Mouse (Mus musculus): ENCODE data around the gene Zfp36l1. TPM values are rescaled to one million over a fixed set of nuclear protein-coding genes. Genes with fewer than 3 reads are reported as not detected.
A peak's percentile ranks its signal among the peaks of the same experiment; 100 is the strongest.

Zfp36l1 gene
- polyA plus RNA-seq, 1 experiment, result 219 TPM

DNA sequence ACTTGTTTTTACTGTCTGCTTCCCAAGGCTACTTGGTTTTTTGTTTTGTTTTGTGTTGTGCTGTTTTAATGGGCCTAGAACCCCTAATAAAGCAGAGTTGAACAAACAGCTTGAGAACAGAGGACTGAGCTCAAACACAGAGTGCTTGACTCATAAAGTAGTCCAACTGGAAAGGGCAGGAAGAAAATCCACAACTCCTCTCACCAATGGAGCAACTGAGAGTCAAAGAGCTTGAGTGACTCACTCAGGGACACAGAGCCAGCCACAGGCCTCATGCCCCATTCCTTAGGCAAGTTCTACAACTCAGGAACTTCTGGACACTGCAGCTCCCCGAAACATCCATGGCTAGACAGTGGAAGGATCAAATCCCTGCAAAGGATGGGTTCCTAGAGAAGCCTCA is 14.0 kb downstream of the Zfp36l1 start:
- TF ChIP-seq FLI1 (IDR thresholded peaks at IDR 0.05; ENCODE audit: low read length) (no peak), GATA1 (IDR thresholded peaks at IDR 0.05; ENCODE audit: borderline replicate concordance, low read length) (no peak)
- no peaks in the 10 kb centered on the region for H3K9me3 ChIP-seq

DNA sequence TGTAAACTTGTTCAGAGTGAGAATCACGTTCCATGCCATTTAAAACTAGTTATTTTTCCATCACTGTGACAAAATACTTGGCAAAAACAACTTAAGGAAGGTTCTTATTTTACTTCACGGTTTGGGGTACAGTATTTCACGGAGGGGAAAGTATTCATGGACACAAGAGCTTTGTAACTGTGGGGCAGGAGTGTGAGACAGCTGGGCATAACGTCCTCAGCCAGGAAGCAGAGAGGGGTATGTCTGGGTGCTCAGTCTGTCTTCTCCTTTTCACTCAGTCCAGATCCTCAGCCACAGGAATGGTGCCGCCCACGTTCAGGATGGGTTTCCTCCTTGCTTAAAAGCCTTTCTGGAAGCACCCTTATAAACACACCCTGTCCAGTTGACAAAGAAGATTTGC is 16.1 kb downstream of the Zfp36l1 start:
- Histone ChIP-seq H3K27me3 (replicated peaks) (peaks cover 13% of the 10 kb centered on the region), H3K4me3 (replicated peaks) (no peak overlapping the region)
- no peak for TF ChIP-seq FLI1 (IDR thresholded peaks at IDR 0.05; ENCODE audit: low read length)
- TF ChIP-seq GATA1 (IDR thresholded peaks at IDR 0.05; ENCODE audit: borderline replicate concordance, low read length), result no peak

More for the DNA sequence above, 14.0 kb downstream of the Zfp36l1 start:
- H3K4me1 ChIP-seq, result peaks cover 25% of the 10 kb centered on the region
- H3K27me3 ChIP-seq (replicated peaks), result peaks cover 10% of the 10 kb centered on the region
- H3K4me3 ChIP-seq (replicated peaks), result no peak overlapping the region
- no peaks in the 10 kb centered on the region for H3K36me3 ChIP-seq (replicated peaks; ENCODE audit: low read length)

DNA sequence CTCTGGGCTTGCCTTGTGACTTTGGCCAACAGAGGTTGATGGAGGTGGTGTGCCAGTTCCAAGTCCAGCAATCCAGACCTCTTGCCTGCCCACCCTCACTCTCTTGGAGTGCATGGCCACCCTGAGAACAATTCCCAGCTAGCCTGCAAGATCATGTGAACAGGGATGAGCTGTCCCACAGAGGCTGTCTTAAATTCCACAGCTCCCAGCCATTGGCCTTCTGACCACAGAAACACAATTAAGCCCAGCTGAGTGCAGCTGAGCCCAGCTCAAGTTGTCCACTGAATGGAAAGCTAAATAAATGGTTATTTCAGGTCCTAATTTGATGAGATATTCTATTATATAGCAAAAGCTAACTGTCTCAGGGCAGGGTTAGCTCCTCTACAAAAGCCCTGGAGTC is 20.0 kb downstream of the Zfp36l1 start:
- Histone ChIP-seq H3K4me1 (peaks cover 57% of the 10 kb centered on the region), H3K4me3 (replicated peaks) (no peak overlapping the region), H3K27me3 (replicated peaks) (peaks cover 11% of the 10 kb centered on the region), H3K9me3 (no peaks in the 10 kb centered on the region), H3K36me3 (replicated peaks; ENCODE audit: low read length) (no peaks in the 10 kb centered on the region)
- TF ChIP-seq GATA1 (IDR thresholded peaks at IDR 0.05; ENCODE audit: borderline replicate concordance, low read length) (no peak), FLI1 (IDR thresholded peaks at IDR 0.05; ENCODE audit: low read length) (no peak)

More for the DNA sequence above, 16.1 kb downstream of the Zfp36l1 start:
- Histone ChIP-seq H3K9me3 (no peaks in the 10 kb centered on the region), H3K4me1 (peaks cover 34% of the 10 kb centered on the region), H3K36me3 (replicated peaks; ENCODE audit: low read length) (no peaks in the 10 kb centered on the region)

DNA sequence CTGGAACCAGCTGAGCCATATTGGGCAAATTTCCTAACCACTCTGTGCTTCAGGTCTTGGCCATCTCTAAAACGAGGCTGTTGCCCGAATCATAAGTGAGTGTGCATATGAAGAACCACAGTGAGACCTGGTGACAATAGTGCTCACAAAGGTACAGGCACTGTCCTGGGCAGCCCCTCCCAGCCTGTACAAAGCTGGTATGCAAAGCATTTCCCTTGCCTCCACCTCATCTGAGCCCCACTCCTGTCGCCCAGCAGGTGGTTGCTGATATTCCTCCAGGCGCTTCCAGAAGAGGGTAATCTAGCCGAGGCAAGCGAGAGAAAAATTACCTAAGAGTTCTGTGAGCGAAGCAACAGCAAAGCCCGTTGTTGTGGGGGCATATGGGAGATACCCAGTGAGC is 21.7 kb downstream of the Zfp36l1 start:
- no peak for TF ChIP-seq GATA1 (IDR thresholded peaks at IDR 0.05; ENCODE audit: borderline replicate concordance, low read length)
- TF ChIP-seq FLI1 (IDR thresholded peaks at IDR 0.05; ENCODE audit: low read length), result no peak
- no peak overlapping the region for H3K4me3 ChIP-seq (replicated peaks)
- 0 out of 2 replicates have a peak, but pooled peaks cover 5% of the 10 kb centered on the region for H3K9me3 ChIP-seq
- peaks cover 51% of the 10 kb centered on the region for H3K4me1 ChIP-seq
- peaks cover 5% of the 10 kb centered on the region for H3K36me3 ChIP-seq (replicated peaks; ENCODE audit: low read length)
- peaks cover 11% of the 10 kb centered on the region for H3K27me3 ChIP-seq (replicated peaks)

DNA sequence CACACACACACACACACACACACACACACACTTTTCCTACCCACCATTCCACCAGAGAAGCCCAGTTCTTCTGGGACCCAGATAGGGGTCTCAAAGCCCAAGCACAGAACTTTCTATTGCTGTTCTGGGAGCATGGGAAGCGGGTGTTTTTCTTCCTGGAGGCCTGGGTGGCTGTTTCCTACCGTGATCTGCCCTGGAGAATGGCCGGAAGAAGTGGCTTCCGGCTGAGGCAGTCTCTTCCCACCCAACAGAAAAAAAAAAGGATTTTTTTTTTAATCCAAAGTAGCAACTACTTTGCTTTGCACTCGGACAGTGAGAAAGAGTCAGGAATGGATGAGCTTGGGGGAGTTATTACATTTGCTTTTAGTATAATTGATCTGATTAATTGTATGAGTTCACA is 22.3 kb downstream of the Zfp36l1 start:
- H3K9me3 ChIP-seq, result 0 out of 2 replicates have a peak, but pooled peaks cover 5% of the 10 kb centered on the region
- H3K27me3 ChIP-seq (replicated peaks), result peaks cover 11% of the 10 kb centered on the region
- H3K4me3 ChIP-seq (replicated peaks), result no peak overlapping the region
- peaks cover 5% of the 10 kb centered on the region for H3K36me3 ChIP-seq (replicated peaks; ENCODE audit: low read length)
- H3K4me1 ChIP-seq, result peaks cover 54% of the 10 kb centered on the region
- TF ChIP-seq FLI1 (IDR thresholded peaks at IDR 0.05; ENCODE audit: low read length), result no peak
- TF ChIP-seq GATA1 (IDR thresholded peaks at IDR 0.05; ENCODE audit: borderline replicate concordance, low read length), result no peak

DNA sequence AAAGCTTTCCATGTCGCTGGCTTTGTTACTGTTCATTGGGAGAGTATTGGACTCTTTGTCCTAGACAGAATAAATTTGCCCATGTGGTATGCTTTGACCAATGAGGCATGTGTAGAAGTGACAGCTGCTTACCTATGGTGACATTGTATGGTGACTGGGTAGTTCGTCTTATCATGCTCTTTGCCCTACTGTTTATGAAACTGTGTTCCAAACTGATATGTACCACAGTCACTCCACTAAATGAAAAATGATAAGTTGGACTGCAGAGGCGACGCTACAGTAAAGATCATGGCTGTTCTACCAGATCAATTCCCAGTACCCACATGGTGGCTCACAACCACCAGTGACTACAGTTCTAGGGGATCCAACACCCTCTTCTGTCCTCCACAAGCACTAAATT is 24.7 kb downstream of the Zfp36l1 start:
- Histone ChIP-seq H3K4me1 (peaks cover 70% of the 10 kb centered on the region), H3K4me3 (replicated peaks) (no peak overlapping the region), H3K27me3 (replicated peaks) (peaks cover 3% of the 10 kb centered on the region), H3K36me3 (replicated peaks; ENCODE audit: low read length) (peaks cover 5% of the 10 kb centered on the region), H3K9me3 (0 out of 2 replicates have a peak, but pooled peaks cover 5% of the 10 kb centered on the region)
- TF ChIP-seq FLI1 (IDR thresholded peaks at IDR 0.05; ENCODE audit: low read length) (no peak), GATA1 (IDR thresholded peaks at IDR 0.05; ENCODE audit: borderline replicate concordance, low read length) (no peak)

DNA sequence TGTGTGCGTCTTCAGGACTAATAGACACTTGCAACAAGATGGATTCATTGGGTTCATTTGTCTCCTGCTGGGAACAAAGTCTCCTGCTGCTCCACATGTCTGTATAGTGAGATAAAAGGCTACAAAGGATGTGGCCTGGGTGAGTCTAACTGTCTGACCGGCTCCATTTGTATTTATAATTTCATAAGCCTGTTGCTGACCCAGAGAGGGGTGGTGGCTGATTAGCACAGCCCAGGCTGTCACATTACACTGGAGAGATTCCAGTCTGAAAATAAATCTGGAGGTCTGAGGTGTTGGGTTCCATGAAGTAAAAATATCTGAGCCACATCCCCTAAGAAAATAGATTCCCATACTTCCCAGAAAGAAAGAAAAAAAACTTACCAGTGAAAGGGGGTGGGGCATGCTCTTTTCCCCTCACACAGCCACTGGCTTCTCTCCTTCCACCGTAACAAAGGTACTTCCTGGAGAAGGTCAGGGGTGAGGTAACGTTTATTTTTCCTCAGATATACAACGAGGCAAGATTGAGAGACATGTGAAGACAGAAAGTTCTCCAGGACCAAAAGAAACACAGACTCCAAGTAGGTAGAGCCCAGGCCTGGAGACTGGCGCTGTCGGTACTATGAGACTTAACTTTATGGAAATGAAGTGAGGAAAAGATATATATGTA is 28.2 kb downstream of the Zfp36l1 start:
- H3K9me3 ChIP-seq, result 0 out of 2 replicates have a peak, but pooled peaks cover 5% of the 10 kb centered on the region
- peak overlapping the region; percentile 86 for H3K4me3 ChIP-seq (replicated peaks)
- peaks cover 74% of the 10 kb centered on the region for H3K4me1 ChIP-seq
- peaks cover 5% of the 10 kb centered on the region for H3K36me3 ChIP-seq (replicated peaks; ENCODE audit: low read length)
- no peak for TF ChIP-seq GATA1 (IDR thresholded peaks at IDR 0.05; ENCODE audit: borderline replicate concordance, low read length)
- no peak for TF ChIP-seq FLI1 (IDR thresholded peaks at IDR 0.05; ENCODE audit: low read length)
- no peaks in the 10 kb centered on the region for H3K27me3 ChIP-seq (replicated peaks)

DNA sequence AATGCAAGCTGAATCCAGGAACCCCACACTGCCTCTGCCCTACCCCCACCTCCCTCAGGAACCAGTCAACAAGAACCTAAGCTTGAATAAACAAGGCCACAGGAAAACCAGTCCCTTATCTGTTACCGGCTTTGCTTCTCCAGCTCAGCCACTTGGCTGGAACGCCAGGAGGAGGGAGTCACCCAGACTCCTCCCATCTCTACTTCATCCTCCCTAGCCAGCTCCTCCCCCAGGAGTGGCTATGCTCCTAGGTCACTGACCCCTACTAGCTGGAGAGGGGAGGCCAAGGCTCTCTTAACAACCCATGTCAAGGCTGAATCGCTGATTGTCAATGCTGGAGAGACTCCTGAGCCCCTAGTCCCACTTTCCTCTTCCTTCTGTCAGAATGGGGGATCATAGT is 28.9 kb downstream of the Zfp36l1 start:
- Histone ChIP-seq H3K9me3 (0 out of 2 replicates have a peak, but pooled peaks cover 5% of the 10 kb centered on the region), H3K4me1 (peaks cover 77% of the 10 kb centered on the region), H3K36me3 (replicated peaks; ENCODE audit: low read length) (peaks cover 5% of the 10 kb centered on the region), H3K27me3 (replicated peaks) (no peaks in the 10 kb centered on the region), H3K4me3 (replicated peaks) (peak overlapping the region; percentile 86)
- TF ChIP-seq FLI1 (IDR thresholded peaks at IDR 0.05; ENCODE audit: low read length) (no peak), GATA1 (IDR thresholded peaks at IDR 0.05; ENCODE audit: borderline replicate concordance, low read length) (peak; percentile 78; the same call in 2 of the 3 replicates)

DNA sequence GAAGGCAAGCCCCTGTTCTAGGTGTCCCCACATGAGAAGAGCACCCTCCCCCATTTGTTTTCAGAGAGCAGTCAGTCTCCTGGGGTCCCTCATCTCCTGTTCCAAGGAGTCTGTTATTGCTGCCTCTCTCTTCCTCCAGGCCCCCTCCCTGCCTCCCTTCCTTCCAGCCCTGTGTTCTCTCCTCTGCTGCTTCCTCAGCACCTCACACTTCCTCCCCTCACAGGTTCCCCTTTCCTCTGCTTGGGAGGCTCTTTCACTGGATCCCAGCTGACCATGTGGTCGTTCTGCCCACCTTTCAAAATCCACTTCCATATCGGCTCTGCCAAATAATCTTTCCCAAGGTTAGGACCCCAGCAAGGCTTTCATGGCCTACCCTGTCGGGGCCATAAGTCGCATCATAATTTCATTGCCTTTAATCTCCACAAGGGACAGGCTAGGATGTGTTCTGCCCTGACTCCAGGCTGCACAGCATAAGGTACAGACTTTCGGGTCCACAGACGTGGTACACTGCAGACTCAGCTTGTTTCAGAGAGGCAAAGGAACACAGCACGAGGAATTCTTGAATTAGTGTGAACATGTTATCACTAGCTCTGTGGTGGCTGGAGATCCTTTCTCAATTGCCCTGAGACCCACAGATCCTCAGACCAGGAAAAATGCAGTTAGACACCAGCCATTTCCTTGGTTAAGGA is 29.5 kb downstream of the Zfp36l1 start:
- Histone ChIP-seq H3K9me3 (0 out of 2 replicates have a peak, but pooled peaks cover 5% of the 10 kb centered on the region), H3K4me1 (peaks cover 82% of the 10 kb centered on the region), H3K4me3 (replicated peaks) (peak overlapping the region; percentile 86), H3K27me3 (replicated peaks) (no peaks in the 10 kb centered on the region), H3K36me3 (replicated peaks; ENCODE audit: low read length) (peaks cover 5% of the 10 kb centered on the region)
- TF ChIP-seq FLI1 (IDR thresholded peaks at IDR 0.05; ENCODE audit: low read length), result no peak
- no peak for TF ChIP-seq GATA1 (IDR thresholded peaks at IDR 0.05; ENCODE audit: borderline replicate concordance, low read length)

DNA sequence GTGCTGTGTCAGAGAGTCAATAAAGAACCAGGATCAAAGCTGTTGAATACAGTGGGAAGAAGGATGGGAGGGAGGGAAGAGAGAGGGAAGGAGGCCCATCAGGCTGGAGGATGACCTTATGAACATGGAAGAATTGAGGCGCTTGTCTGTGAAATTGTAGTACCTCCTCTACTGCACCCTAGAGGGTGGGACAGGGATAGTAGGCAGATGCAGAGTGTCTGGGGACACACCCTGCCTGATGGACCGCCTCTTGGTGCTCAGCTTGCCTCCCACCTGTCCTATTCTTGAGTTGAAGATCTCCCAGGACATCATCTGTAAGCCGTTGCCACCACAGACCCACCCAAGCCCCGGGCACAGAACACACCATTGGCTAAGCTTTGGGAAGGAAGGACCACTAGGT is 30.1 kb downstream of the Zfp36l1 start:
- 0 out of 2 replicates have a peak, but pooled peaks cover 5% of the 10 kb centered on the region for H3K9me3 ChIP-seq
- TF ChIP-seq GATA1 (IDR thresholded peaks at IDR 0.05; ENCODE audit: borderline replicate concordance, low read length) (no peak), FLI1 (IDR thresholded peaks at IDR 0.05; ENCODE audit: low read length) (no peak)
- peaks cover 5% of the 10 kb centered on the region for H3K36me3 ChIP-seq (replicated peaks; ENCODE audit: low read length)
- peak overlapping the region; percentile 73 for H3K4me3 ChIP-seq (replicated peaks)
- H3K27me3 ChIP-seq (replicated peaks), result no peaks in the 10 kb centered on the region
- H3K4me1 ChIP-seq, result peaks cover 79% of the 10 kb centered on the region

All from megakaryocyte, embryonic 14.5 days (primary cell).